Mouse (Mus musculus): ENCODE results near the gene Tia1.

Gene Tia1

GRCm38 (mm10) chr6:86385362-86386104 is 18.5 kb upstream of the Tia1 start:
- no peak for DNase-seq (ENCODE audit: low read depth, low spot score)

- no peak for DNase-seq (ENCODE audit: low read depth, low spot score)
Observed at GRCm38 (mm10) chr6:86387313-86387712, 16.7 kb upstream of the Tia1 start.

GRCm38 (mm10) chr6:86388461-86388860 is 15.6 kb upstream of the Tia1 start:
- DNase-seq (ENCODE audit: low read depth, low spot score), result no peak

DNA sequence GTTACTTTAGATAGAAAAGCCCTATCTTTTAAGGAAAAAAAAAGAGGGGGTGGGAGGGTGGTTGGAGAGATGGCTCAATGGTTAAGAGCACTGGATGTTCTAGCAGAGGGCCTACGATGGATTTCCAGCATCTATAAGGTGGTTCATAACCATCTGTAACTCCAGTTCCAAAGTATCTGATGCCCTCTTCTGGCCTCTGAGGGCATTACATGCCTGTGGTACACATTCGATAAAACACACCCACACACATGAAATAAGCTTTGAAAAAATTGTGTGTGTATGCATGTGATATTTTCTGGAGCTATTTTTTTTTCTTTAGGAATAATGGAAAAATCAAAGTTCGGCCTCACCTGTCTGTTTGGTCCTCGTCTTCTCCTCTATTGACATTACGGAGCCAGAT is 12.7 kb upstream of the Tia1 start:
- no peak for DNase-seq (ENCODE audit: low read depth, low spot score)

DNA sequence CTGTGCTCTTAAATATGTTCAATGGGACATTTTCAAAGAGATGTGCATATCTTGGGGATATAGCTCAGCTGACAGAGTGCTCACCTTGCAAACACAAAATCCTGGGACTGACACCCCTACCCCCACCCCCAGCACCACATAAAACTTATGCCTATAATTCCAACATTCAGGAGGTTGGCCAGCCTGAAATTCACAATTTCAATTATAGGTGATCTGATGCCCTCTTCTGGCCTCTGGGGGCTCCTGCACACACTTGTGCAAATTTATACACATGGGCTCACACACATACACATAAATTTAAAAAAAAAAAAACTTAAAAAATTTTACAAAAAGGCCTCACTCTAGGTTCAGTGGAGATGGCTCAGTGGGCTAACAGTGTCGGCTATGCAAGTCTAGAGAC is 10.8 kb upstream of the Tia1 start:
- DNase-seq (ENCODE audit: low read depth, low spot score), result no peak

DNA sequence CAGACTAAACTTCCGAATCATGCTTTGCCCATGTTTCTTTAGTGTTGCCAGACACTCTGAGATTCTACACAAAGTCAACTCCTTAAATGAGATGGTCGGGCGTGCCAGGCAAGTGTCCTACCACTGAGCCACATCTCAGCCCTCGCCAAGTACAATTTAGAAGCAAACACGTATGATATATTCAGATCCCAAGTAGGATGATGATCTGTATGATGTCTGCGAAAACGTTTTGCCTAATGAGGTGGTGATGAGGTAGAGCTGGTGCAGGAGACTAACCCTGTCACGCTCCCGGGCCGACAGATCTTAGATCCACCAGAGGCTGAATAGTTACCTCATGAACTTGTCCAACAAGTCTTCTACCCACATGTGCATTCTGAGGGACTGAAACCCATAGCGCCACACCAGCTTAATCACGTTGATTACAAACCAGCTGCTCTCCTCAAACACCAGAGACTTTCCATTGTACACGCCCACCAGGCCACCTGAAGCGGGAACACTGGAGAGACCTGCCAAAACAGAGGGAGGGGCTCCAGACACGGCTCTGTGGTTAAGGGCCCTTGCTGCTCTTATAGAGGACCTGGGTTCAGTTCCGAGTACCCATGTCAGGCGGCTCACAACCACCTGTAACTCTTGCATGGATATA is 9.8 kb upstream of the Tia1 start:
- no peak for DNase-seq (ENCODE audit: low read depth, low spot score)

GRCm38 (mm10) chr6:86395021-86395420 is 9.0 kb upstream of the Tia1 start:
- DNase-seq (ENCODE audit: low read depth, low spot score), result no peak

GRCm38 (mm10) chr6:86395969-86396368 is 8.1 kb upstream of the Tia1 start:
- DNase-seq (ENCODE audit: low read depth, low spot score), result no peak

DNA sequence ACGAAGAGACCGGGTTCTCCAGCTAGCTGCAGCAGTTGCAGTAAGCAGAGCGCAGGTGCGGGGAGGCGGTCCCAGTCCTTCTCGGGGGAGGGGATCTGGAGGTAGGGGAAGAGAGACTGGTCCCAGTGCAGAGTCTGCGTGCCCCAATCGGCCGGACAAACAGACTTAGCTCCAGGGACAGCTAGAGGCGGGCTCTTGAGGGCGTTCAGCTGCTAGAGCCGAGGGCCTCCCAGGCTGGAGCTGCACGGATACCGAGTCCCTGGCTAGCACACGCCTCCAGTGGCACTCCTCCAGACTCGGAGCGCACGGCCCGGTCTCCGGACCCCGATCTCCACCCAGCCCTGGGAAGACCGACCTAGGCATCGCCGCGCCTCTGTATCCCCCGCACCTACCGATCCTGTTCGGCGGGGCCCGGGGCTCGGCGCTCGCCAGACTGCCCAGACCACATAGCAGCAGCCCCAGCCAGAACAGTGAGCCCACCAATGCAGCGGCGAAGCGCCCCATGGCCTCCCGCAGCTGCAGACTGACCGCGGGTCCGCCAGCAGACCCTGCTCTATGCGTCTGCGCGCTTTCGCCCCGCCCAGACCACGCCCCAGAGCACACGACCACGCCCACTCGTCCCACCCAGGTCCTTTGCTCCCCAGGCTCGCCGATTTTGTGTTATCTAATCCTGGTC is 7.3 kb upstream of the Tia1 start, which contains the start of gene Pcyox1:
Gene Pcyox1 (minus strand): TSS at position 574 of the 676 bp plus-strand sequence.
- peak; percentile 66 for DNase-seq (ENCODE audit: low read depth, low spot score)

DNA sequence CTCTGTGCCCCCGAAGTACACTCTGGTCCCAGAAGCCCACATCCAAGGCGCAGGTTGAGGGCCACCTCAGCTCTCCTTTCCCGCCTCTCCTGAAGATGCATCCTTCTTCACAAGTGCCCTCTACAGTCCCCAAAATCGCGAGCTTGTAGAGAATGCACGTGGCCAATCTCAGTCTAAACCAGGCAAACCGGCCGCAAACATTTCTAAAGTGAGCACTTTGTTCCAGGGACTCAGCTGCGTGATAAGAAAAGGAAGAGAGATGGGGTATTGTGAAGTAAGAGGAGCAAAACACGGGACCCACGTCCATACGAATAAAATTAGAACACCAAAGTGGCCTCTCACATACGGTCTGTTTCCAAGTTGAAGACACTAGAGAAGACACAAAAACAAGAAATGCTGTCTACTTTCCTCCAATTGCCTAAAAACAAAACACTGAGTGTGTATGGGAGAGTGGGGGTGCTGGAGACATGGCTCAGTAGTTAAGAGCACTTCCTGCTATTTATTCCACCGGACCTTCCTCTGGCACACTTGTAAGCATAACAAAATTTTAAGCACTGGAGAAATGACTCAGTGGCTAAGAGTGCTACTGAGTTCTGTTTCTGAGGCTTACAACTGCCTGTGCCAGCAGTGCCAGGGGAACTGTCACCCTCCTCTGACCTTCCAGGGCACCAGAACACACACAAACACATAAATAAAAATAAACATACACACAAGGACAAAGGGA is 6.6 kb upstream of the Tia1 start:
- DNase-seq (ENCODE audit: low read depth, low spot score), result no peak

GRCm38 (mm10) chr6:86398986-86399385 is 5.0 kb upstream of the Tia1 start:
- DNase-seq (ENCODE audit: low read depth, low spot score), result no peak

- no peak for DNase-seq (ENCODE audit: low read depth, low spot score)
Observed at GRCm38 (mm10) chr6:86399995-86400394, 4.0 kb upstream of the Tia1 start.

- DNase-seq (ENCODE audit: low read depth, low spot score), result peak; percentile 43
Observed at GRCm38 (mm10) chr6:86400972-86401371, 3.0 kb upstream of the Tia1 start.

- DNase-seq (ENCODE audit: low read depth, low spot score), result no peak
Observed at GRCm38 (mm10) chr6:86402681-86403607, 1.1 kb upstream of the Tia1 start.

- peak; percentile 71 for DNase-seq (ENCODE audit: low read depth, low spot score)
Observed at GRCm38 (mm10) chr6:86403728-86404099, 305 bp upstream of the Tia1 start.

GRCm38 (mm10) chr6:86404996-86405395 is 977 bp downstream of the Tia1 start:
- no peak for DNase-seq (ENCODE audit: low read depth, low spot score)

DNA sequence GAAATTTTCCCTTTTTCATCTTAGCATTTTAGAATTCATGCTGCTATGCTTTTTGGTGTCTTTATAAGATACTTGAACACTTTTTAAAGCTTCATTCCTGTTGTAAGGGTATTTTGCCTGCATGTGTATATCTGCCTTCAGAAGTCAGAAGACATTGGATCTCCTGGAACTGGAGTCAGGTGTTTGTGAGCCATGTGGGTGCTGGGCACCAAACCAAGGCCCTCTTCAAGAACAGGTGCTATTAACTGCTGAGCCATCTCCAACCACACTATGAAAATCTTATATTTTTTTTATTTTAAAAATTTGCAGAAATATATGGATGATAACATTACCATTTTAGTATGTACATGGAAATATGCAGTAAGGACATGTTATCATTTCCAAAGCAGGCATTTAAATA is 2.3 kb downstream of the Tia1 start:
- no peak for DNase-seq (ENCODE audit: low read depth, low spot score)

GRCm38 (mm10) chr6:86418711-86419110 is 14.7 kb downstream of the Tia1 start:
- no peak for DNase-seq (ENCODE audit: low read depth, low spot score)

DNA sequence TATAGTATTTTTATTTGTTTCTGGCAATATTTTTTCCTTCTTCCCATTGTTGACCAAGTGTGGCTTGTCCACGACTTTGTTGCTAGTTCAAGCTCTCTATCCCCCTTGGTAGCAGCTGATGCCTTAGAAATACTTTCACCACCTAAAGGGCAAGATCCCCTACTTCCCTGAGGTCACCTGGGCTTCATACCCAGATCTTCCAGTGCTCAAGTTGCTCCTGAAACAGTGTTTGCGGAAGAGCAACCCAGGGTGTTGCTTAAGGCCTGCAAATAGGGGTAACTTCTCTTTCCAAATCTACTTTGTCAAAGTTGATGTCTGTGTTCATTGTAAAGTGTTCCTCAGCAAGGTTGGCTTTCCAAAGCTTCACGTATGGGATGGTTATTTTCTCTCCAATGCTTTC is 15.2 kb downstream of the Tia1 start:
- DNase-seq (ENCODE audit: low read depth, low spot score), result no peak

GRCm38 (mm10) chr6:86420491-86420890 is 16.5 kb downstream of the Tia1 start:
- no peak for DNase-seq (ENCODE audit: low read depth, low spot score)

DNA sequence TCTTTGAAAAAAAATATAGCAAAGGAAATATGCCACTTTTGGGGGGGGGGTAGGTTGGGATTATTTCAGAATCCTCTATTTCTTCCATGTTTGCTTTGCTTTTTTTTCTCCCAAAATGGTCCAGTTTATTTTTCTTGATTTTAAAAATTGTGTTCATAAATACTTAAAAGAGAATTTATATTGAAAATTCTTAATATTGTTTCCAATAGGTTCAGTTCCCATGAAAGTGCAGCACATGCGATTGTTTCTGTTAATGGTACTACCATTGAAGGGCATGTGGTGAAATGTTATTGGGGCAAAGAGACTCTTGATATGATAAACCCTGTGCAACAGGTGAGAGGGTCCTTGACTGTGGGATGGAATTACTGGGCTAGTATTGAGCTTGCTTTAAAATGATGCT is 22.3 kb downstream of the Tia1 start, which contains the start of gene Gm44790:
Gene Gm44790 (plus strand): TSS at position 301 of the 400 bp plus-strand sequence.
- no peak for DNase-seq (ENCODE audit: low read depth, low spot score)
